9 mouse cellular contexts compared by ENCODE assay signal in the genomic region with DNA sequence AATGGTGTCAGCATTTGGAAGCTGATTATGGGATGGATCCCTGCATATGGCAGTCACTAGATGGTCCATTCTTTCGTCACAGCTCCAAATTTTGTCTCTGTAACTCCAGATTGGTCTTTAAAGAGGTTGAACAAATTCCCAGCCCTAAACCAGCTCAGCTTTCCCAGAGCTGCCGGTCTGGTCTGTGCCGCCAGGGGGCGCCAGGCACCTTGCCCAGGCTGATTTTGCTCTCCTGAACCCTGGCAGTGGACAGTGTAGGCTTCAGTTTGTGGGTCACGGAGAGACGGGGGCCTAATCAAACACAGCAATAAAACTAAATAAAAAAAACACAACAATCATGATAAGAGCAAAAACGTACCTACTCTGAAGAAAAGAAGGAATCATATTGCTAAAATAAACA. TPM values are rescaled to one million over a fixed set of nuclear protein-coding genes. Genes with fewer than 3 reads are reported as not detected.
A peak's percentile ranks its signal among the peaks of the same experiment; 100 is the strongest.
DNase-seq lines count a peak whose midpoint lies in the region; TF ChIP-seq lines count a peak whose summit lies in the region.
"Had no signal": no experiment of that assay in that cellular context is flagged by ENCODE, and none has a peak within 500 bp of the region (broad histone marks: within the 10 kb centered on the region; RNA-seq: fewer than 3 reads in every experiment).

No protein-coding gene starts in this region.

- H3K9me3 ChIP-seq in E14TG2a.4 (ENCODE audit: low read length) = no peaks in the 10 kb centered on the region

- H3K4me1 ChIP-seq in E14TG2a.4 (replicated peaks; ENCODE audit: low read depth, low read length) = peaks cover 19% of the 10 kb centered on the region

- no peak overlapping the region for H3K4me3 ChIP-seq in E14TG2a.4 (replicated peaks; ENCODE audit: low read length)

- no peak for TF ChIP-seq POLR2A in brain, embryonic 14.5 days (IDR thresholded peaks at IDR 0.05; ENCODE audit: borderline replicate concordance, extremely low read depth, insufficient read depth, insufficient read length, poor library complexity, severe bottlenecking)

- TF ChIP-seq CTCF in E14TG2a.4 (conservative IDR thresholded peaks at IDR 0.05; ENCODE audit: low read length) = peak; percentile 88
- peak; percentile 88 for TF ChIP-seq CTCF in brain, embryonic 14.5 days (IDR thresholded peaks at IDR 0.05; ENCODE audit: borderline replicate concordance, extremely low read depth, insufficient read depth, insufficient read length)

- H3K36me3 ChIP-seq in E14TG2a.4 (ENCODE audit: insufficient read depth, low read length) = no peaks in the 10 kb centered on the region

- H3K27me3 ChIP-seq in E14TG2a.4 (ENCODE audit: insufficient read depth, low read length) = peaks cover 15% of the 10 kb centered on the region; the same call in 1 of the 2 replicates

- peak; percentile 63 for DNase-seq in 416B (ENCODE audit: low read depth)
- DNase-seq in brain, embryonic 14.5 days (ENCODE audit: low read depth) = peak; percentile 43
- DNase-seq in forelimb bud, embryonic 11.5 days (ENCODE audit: low read depth, low spot score) = peak; percentile 50
- DNase-seq in kidney, adult 8-10 months = peak; percentile 56 to 81
- peak; percentile 64 to 69 for DNase-seq in lung, adult 18-20 months
- DNase-seq in right cerebral cortex, adult 2 months (ENCODE audit: low spot score in 2 of 2) = peak; percentile 64 to 67
- DNase-seq in urinary bladder, postnatal 36 days (ENCODE audit: low spot score in 2 of 2) = peak; percentile 64 to 68

RNA-seq across cellular contexts. Expression of gene Dusp23, which starts 13.5 kb away (rescaled TPM):
- 8.0 and 9.0 TPM in 2 replicates for polyA plus RNA-seq in brain, embryonic 14.5 days (2012; rRNA removed)

RNA-seq across cellular contexts. Expression of gene Fcrl6, which starts 16.9 kb away (rescaled TPM):
- polyA plus RNA-seq in brain, embryonic 14.5 days (2012; rRNA removed) = 0.12 and 0.21 TPM in 2 replicates
- polyA plus RNA-seq: heart, embryonic 14.5 days had no signal

RNA-seq across cellular contexts. Expression of gene Slamf8, which starts 28.9 kb away (rescaled TPM):
- polyA plus RNA-seq in brain, embryonic 14.5 days (2012; rRNA removed) = 0.06 and 0.08 TPM in 2 replicates
